Mouse (Mus musculus) left cerebral cortex, adult 9 months (tissue): Measurements from ENCODE around the gene Stx11.
A peak's percentile ranks its signal among the peaks of the same experiment; 100 is the strongest.

Experiments
- DNase-seq, 2 experiments: peaks; one replicate each; pipeline ENCODE4 v3.0.0; 2022; ENCODE audit warnings: low spot score in 2 of 2

The Stx11 gene

GRCm38 (mm10) chr10:12964151-12965075 lies at the start of gene Stx11:
TSS of gene Stx11 (minus strand) at chr10:12964298.
- DNase-seq = no peak

DNA sequence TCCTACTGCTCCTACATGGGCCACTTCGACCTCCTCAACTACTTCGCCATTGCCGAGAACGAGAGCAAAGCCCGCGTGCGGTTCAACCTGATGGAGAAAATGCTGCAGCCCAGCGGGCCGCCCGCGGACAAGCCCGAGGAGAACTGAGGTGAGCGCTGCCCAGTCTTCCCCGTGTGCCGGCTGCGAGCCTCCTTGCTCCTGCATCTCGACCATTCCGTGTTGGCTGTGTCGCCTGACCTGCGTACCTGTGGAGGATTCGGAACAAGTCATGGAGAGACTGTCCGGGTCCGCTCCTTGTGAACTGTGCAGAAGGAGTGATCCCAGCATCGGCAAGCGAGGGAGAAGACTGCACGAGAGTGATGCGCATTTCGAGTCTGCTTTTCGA lies 44.6 kb upstream of the Stx11 start:
- DNase-seq = no peak

GRCm38 (mm10) chr10:13007876-13008736 lies 44.0 kb upstream of the Stx11 start:
- peak; percentile 95 to 97 for DNase-seq

- DNase-seq = no peak
Observed at GRCm38 (mm10) chr10:13005043-13005442, 40.9 kb upstream of the Stx11 start, which contains the start of gene Sf3b5. TSS of gene Sf3b5 (plus strand) at chr10:13005343.

DNA sequence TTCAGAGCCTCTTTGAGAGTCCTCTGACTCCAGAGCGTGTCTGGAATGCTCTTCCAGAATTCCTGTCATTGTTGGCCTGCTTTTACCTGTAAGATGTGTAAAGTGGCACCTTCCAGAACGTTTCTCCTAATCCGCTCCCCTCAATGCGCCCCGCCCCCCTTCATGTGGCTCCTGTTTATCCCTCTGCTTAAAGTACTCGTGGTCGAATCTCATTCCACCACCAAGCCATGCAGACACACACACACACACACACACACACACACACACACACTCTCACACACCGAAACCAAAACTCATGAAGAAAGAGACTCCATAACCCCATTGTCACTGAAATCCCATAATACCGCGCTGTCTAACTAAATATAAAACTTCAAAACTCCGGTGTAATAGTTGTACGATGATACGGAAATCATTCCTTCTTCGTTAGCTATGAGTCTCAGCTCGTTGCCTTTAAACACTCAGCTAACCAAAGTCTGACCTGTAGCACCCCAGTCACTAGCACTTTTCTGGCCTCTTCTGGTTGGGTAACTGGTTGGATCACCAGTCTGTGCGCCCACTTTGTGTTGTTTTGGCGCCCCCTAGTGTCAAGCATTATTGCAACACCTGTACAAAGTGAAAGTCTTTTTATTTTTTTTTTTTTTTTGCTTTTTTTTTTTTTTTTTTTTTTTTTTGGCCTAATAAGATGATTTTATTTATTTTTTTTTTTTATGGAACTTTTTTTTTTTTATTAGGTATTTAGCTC lies 32.8 kb upstream of the Stx11 start:
- peak in 1 of 2 experiments; percentile 87 for DNase-seq

- no peak for DNase-seq
Observed at GRCm38 (mm10) chr10:12993411-12994039, 29.4 kb upstream of the Stx11 start.

DNA sequence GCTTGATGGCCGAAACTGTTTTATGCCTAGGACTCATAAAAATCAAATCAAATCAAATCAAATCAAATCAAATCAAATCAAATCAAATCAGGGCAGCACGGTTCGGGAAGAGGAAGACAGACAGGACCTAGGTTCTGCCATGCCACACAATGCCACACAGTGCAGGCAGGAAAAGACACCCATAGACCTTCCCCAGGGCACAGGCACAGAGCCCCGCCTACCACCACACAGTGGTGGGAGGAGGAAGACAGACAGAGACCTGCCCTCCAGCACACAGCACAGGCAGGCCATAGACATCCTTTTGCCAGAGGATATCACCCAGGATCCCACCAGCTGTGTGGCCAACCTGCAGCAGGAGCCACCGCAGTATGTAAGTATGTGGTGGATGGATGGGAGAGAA lies 27.9 kb upstream of the Stx11 start:
- DNase-seq = no peak

DNA sequence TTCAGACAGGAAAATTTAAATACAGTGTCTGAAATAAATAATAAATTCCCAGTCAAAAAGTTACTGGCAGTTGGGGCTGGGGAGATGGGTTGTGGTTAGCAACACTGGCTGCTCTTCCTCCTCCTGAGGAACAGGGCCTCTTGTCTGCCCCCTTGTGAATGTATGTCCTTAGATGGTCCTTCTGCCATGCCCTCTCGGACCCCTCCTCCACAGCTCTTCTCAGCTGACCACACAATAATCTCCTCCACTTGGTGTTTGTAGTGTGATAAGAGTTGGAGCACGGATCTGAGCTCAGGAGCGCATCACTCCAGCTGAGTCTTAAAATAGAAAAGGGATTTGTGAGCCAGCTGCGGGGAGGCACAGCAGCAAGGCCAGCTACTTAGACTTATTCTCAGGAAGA lies 22.8 kb upstream of the Stx11 start:
- DNase-seq = no peak

- no peak for DNase-seq
Observed at GRCm38 (mm10) chr10:12986485-12986884, 22.4 kb upstream of the Stx11 start.

GRCm38 (mm10) chr10:12985028-12985427 lies 20.9 kb upstream of the Stx11 start:
- no peak for DNase-seq

DNA sequence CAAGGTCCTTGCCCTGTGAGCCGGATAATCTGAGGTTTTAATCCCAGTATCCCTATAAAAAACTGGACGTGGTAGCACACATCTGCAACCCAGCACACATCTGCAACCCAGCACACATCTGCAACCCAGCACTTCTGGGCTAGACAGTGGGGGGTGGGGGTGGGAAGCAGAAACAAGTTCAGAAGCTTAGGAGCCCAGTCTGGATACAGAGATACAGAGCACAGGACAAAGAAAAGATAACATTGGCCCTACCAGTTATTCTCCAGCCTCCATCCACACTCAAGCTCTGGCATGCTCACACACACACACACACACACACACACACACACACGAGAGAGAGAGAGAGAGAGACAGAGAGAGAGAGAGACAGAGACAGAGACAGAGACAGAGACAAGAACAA lies 19.4 kb upstream of the Stx11 start:
- DNase-seq = no peak

DNA sequence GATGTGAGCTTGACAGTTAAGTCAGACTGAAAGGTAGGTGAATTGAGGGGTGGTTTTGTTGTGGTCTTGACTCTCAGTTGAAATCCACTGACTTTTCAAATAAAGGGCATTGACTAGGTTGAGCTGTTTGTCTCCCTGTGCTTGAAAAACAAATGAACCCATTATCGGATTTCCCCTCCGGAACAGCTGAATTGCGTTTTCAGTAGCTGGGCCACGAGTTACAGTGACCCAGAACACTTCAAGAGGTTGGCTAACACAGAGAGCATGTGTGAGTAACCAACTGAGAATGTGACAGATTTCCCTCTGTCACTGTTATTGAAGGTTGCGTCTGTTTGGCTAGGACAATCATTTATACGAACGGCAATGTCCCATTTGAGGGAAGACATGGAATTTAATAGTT lies 17.0 kb upstream of the Stx11 start:
- DNase-seq = no peak

DNA sequence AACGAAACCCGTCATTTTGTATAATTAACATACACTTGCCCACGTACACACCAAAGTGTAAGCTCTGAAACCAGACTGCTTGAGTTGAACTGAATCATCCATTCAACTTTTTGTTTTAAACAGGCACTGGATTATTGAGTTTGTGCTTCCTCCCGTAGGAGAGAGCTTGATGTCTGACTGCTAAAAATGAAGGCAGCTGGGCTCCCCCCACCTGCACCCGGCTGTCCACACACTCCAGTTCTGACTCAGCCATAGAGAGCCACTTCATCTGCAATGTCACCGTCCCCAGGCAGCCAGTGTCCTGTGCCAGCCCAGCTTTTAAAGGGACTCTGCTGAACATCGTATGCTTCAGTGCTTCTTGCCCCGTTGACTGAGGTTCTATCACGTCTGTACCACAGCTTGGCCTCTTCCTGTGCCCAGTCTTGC lies 13.7 kb upstream of the Stx11 start:
- DNase-seq = peak in 1 of 2 experiments; percentile 26

DNA sequence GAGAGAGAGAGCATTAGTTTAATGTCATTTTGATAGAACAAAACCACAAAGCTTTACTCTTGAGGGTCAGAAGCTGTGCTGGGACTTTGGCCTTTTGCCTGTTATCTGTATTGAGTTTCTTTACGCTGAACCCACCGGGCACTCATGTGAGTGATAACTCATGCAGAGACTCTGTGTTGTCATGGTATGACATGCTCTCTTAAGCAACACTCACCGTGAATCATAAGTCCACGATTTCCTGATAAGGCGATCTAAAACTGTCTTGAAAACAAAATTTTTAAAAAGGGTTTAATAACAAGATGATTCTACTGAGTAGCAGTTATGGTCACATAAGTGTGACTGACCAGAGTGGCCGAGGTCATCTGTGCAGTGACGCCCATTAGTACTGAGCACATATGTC lies 12.5 kb upstream of the Stx11 start:
- DNase-seq = no peak

DNA sequence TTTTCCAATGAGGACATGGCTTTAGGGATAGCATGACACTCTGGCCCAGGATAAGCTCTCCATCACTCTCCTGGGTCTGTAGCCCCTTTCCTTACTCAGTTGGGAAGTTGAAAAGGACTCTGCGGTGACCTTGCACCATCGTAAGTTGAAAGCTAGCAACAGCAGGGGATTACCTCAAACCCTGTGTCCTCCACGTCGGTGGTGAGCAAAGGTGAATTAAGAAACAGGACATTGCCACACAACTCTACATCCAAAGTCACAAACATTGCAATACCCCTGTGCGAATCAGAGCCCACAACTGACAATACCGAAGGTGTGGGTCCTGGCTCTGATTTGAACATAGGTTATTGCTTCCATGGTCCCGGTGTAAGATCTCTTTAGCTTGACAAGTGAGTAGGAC lies 11.9 kb upstream of the Stx11 start:
- DNase-seq = no peak

DNA sequence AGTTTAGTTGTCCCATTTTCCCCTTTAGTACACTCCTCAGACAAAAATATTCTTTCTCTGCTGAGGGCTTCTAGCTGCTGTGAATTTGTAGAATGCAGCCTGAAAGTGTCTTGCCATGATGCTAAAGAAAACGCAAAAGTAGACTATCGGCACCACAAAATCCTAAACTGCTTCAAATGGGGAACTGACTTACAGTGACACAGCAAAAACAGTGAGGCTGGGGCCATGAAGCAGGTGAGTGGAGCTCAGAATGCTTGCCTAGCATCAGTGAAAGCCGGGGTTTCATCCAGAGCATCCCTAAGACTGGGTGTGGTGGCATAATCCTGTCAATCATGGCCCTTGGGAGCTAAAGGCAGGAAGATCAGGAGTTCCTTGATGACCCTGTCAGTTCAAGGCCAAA lies 11.4 kb upstream of the Stx11 start:
- DNase-seq = no peak

DNA sequence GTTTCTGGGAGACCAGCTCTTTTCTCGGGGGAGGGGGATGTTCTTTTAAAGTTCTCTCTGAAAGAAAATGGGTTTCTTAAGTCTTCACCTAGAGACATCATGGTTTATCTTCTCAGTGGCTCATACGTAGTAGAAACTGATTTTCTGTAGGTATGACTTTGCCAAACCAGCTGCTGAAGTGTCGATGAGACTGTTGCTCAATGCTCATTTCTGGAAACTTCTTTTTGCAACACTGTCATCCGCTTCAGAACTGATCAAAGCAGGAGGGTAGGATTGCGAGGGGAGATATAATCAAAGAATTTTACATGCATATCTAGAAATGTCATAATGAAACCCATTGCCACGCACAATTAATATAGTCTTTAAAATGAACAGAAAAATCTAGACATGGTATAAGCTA lies 10.5 kb upstream of the Stx11 start:
- DNase-seq = no peak

GRCm38 (mm10) chr10:12965669-12966180 lies 1.6 kb upstream of the Stx11 start:
- DNase-seq = no peak

DNA sequence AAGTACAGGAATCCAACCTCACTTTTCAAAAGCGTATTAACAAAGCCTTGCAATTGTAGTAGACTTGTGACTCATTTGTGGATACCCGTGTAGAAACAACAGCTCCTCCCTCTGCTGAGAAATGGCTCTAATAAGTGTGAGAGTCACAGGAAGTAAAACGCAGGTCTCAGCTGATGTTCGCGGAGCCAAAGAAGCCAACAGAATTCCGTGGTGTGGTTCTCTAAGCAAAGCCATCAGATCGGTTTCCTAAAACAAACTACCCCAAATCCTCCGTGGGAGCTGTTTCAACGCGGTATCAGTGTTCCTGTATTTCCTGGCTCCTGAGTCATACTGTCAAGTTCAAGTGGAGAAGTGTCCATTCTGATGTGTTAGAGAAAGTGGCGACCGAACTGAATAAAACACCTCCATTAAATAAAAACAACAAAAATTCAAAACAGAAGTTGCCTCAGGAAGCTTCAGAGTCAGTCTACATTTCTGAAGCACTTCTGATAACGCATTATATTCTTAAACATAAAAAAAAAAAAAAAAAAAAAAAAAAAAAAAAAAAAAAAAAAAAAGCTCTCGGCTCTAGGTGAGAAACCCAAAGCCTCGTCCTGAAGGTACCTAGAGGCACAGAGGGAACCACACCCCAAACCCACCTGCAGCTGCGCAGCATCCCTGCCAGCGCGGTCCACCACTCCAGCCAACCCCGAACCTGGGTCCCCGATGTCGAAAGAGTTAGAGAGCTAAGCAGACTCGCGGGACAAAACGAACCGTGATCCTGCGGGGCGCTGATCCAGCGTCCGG lies 543 bp downstream of the Stx11 start:
- DNase-seq = no peak

GRCm38 (mm10) chr10:12962238-12962637 lies 1.9 kb downstream of the Stx11 start:
- no peak for DNase-seq
